Mouse (Mus musculus) ovary, adult 2 months (tissue): ENCODE data around the gene Ppp4r2. TPM values are rescaled to one million over a fixed set of nuclear protein-coding genes. Genes with fewer than 3 reads are reported as not detected.

ENCODE experiments used
- polyA plus RNA-seq: library from polyadenylated mRNA; depleted of rRNA; stranded (reverse); fragments of >200 nt; gene quantifications from 2 replicates; pipeline ENCODE4 v1.2.3, GENCODE M21; 2012; rRNA removed

Gene Ppp4r2
- polyA plus RNA-seq: 17.7 and 18.9 TPM in 2 replicates

GRCm38 (mm10) chr6:100833355-100833754 lies at the start of gene Ppp4r2:
Gene Ppp4r2, plus strand, starts transcription at chr6:100833622.

Other genes starting within 250 kb of the Ppp4r2 start
- gene Shq1, start 162.5 kb upstream of the Ppp4r2 start, polyA plus RNA-seq: 5.9 and 6.9 TPM in 2 replicates
- 18.8 and 28.0 TPM in 2 replicates for gene Gxylt2, start 128.9 kb upstream of the Ppp4r2 start, polyA plus RNA-seq